Mouse (Mus musculus) left cerebral cortex, postnatal 4 days (tissue): ENCODE results near the gene H2afy2. TPM values are rescaled to one million over a fixed set of nuclear protein-coding genes. Genes with fewer than 3 reads are reported as not detected.

ENCODE experiments used
- DNase-seq: peaks from one replicate; pipeline ENCODE4 v3.0.0-alpha.2; 2022
- intact Hi-C: fragments of 180-260 bp; cut with DNase I; formaldehyde crosslinking; loops from one replicate; pipeline ENCODE4 v1.15.1; 2025
- total RNA-seq, 2 experiments: library from RNA; stranded (reverse); gene quantifications; 2 replicates each; pipeline ENCODE4 v1.2.3; 2021

The H2afy2 gene
- 100 to 1,000 TPM; 124 to 126 TPM for total RNA-seq

DNA sequence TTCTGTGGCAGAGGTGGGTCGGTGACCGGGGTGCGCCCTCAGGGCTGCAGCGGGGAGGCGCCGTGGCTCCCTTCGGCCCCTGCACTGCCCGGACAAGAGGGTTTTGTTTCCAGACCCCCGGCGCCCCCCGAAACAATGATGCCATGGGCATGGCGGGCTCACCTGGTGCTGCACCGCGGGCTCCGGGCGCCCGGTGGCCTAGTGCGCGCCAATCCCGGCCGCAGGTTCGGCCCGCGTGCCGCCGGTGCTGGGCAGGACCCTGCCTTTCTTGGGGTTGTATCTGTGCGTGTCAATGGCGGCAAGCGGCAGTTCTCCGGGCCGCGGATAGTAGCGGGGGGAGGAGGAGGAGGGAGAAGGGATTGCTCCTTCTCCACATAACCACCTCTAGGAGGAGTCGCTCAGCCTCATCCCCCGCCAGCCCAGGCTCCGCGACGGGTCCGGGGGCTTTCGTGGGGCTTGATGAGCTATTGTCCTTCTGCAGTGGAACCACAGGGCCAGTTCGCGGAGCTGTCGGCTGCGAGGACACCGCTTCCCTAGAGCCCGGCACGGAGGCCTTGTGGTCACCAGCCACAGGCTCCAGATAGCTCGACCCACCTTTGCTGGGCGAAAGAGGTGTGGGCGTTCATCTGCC lies at the start of gene H2afy2:
Gene H2afy2, minus strand, starts transcription at position 527 of the 631 bp plus-strand sequence.
- intact Hi-C loops: no loop called here

DNA sequence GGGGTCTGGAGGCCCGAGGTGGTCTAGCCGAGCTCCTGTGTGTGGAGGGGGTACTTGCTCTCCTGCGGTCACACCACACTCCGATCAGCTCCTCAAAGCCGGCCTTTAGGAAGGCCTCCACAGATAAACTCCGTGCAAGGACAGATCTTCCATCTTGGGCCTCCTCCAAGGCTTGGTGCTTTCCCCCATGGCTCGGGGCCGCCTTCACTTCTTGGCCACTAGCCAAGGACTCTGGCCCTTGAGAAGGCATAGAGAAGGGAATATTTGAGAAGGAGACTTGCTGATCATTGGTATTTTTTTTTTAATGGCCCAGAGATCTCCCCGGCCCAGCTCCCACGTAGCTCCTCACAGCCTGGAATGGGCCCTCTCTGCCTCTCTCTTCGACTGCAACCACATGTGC lies 48.8 kb upstream of the H2afy2 start:
- peak; percentile 46 for DNase-seq

More for the DNA sequence above, at the start of gene H2afy2:
- DNase-seq: peak; percentile 93

DNA sequence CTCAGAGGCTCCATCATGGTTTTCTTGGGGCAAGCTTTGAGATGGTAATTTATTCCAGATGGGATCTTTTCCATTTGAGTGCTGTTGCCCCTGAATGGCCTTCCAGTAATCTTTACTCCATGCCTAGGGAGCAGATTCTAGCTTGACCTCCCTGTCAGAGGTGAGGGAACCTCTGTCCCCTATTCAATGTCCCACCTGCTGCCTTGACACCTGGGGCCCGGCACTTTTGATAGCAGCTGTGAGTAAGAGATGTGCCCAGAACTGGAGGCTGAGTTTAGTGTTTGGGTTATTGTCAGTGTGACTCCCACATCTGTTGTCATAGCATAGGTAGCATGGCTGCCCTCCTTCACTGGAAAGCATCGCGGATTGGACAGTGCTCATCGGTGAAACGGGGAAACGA lies 47.8 kb upstream of the H2afy2 start:
- intact Hi-C loops: loop anchor here (10.0 kb wide), 1 partner anchor 353 kb away; no protein-coding TSS in a partner anchor
- no peak for DNase-seq

More for the DNA sequence above, 48.8 kb upstream of the H2afy2 start:
- intact Hi-C loops: loop anchor here (10.0 kb wide), 1 partner anchor 352 kb away; no protein-coding TSS in a partner anchor

- intact Hi-C loops: loop anchor here (10.0 kb wide), 1 partner anchor 354 kb away; no protein-coding TSS in a partner anchor
- no peak for DNase-seq
These were observed 47.3 kb upstream of the H2afy2 start for GRCm38 (mm10) chr10:61831251-61831650.

- intact Hi-C loops: loop anchor here (10.0 kb wide), 1 partner anchor 354 kb away; no protein-coding TSS in a partner anchor
- no peak for DNase-seq
These were observed 46.9 kb upstream of the H2afy2 start for GRCm38 (mm10) chr10:61830817-61831216.

DNA sequence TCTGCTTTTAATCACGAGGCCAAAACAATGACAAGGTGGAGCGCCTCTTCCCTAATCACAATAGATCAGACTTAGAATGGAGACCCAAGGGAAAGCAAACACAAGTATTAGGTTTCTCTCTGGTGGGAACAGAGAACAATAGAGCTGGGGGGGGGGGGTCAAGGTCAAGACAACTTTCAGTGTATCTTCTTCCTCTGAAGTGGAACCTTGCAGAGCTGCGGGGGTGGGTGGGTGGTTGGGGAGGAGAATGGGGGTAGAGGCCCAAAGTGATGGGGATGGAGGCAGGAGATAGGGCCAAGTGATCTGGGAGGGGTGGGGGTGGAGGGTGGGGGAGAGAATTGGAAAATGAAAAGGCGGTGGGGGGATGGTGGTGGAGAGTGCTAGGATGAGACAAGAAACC lies 45.1 kb upstream of the H2afy2 start:
- no peak for DNase-seq
- intact Hi-C loops: no loop called here

DNA sequence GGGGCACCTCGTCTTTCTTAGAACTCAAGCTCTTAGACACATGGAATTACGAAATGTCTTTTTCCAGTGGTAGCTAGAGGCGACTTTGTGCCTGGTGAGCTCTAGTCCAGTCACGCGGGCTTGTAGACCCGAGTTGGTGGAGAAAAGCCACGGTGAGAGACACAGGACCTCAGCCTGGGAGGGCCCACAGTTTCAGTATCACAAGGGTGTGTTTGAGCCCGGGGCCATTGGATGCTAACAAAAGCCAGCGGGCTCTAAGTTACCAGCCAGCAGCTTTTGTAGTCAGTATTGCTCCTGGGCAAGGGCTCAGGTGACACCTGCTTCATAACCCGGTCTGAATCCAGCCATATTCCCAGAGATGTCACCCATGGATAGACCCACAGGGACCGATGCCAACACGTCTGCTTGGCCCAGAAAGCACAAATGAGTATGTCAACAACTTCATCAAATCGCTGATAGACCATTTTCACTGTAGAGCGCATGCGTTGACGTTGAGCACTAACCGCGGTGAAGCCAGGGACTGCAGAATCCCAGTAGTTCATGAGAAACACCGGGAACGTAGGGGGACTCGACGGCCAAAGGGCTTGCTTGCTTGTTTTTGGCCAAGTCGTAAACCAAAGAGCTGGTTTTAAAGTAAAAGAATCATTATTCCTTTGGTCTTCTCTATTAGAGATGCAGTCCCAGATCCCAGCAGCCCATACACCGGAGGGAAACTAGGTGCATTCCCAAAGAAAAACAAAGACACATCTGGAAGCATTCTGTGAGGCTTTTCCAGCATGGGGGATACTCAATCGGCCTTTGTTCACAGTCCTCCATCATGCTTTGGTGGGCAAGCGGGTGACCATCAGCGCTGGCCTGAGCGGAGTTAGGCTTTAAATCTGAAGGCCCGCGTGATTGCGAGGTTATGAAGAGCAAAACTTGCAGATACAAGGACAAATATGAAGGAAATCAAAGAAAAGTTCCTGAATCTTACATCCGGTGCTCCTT lies 44.3 kb upstream of the H2afy2 start:
- DNase-seq: no peak
- intact Hi-C loops: no loop called here

- DNase-seq: no peak
- intact Hi-C loops: no loop called here
These were observed 42.9 kb upstream of the H2afy2 start for GRCm38 (mm10) chr10:61826753-61827435.

GRCm38 (mm10) chr10:61825979-61826752 lies 42.2 kb upstream of the H2afy2 start:
- no peak for DNase-seq
- intact Hi-C loops: no loop called here

GRCm38 (mm10) chr10:61825536-61825935 lies 41.6 kb upstream of the H2afy2 start:
- intact Hi-C loops: no loop called here
- DNase-seq: no peak

GRCm38 (mm10) chr10:61823731-61824115 lies 39.8 kb upstream of the H2afy2 start:
- no peak for DNase-seq
- intact Hi-C loops: no loop called here

DNA sequence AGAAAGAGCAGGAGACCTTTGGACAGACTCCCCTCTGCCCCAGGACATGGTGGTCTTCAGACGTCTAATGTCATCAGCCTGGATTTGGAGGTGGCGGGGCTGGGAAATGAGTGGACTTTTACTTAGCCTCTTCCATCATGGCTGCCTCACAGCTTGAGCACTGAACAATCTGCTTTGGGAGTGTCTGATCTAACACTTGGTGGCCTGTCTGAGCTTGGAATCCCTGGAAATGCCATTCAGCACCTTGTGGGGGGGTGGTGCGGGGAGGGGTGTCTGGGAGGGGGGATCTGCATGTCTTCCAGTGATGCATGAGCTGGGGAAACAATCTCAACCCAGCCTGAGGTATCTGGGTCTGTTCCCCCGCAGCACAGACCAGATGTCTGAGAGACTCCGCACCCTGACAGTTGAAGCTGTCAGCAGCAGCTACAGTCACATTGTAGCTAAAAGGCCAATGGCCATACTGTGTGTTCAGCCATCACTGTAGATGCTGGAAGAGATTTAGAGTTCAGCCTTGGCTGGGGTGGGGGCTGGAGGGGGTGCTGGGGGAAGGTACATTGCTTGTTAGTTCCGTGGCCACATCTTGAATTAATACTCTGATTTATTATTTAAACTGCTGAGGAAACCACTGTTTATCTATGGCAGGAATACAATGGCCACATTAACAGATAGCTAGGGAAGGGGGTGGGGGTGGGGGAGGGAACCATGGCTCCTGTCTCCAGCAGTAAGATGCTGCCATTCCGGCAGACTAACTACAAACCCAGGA lies 39.2 kb upstream of the H2afy2 start:
- intact Hi-C loops: no loop called here
- DNase-seq: no peak

GRCm38 (mm10) chr10:61820050-61820449 lies 36.1 kb upstream of the H2afy2 start:
- no peak for DNase-seq
- intact Hi-C loops: no loop called here

- no peak for DNase-seq
- intact Hi-C loops: no loop called here
These were observed 28.0 kb upstream of the H2afy2 start for GRCm38 (mm10) chr10:61811987-61812386.

- no peak for DNase-seq
- intact Hi-C loops: no loop called here
These were observed 14.2 kb upstream of the H2afy2 start for GRCm38 (mm10) chr10:61798133-61798576.

DNA sequence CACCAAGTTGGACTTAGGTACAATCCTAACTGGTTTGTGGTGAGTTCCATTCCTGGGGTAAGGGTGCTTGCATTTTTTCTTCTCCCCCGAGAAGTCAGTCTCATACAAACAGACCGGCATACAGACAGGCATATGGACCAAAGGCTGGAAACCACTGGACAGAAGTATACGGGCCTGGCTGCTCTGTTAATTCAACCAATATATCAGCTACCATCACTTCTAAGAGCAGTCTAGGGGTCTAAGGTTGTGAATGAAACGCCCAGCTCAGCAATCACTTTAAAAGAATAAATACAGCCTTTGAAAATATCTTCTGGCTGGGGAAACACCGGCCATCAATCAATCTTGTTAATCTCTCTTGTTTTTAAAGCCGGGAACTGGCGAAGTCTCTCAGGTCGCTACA lies 11.5 kb upstream of the H2afy2 start:
- DNase-seq: no peak
- intact Hi-C loops: no loop called here

DNA sequence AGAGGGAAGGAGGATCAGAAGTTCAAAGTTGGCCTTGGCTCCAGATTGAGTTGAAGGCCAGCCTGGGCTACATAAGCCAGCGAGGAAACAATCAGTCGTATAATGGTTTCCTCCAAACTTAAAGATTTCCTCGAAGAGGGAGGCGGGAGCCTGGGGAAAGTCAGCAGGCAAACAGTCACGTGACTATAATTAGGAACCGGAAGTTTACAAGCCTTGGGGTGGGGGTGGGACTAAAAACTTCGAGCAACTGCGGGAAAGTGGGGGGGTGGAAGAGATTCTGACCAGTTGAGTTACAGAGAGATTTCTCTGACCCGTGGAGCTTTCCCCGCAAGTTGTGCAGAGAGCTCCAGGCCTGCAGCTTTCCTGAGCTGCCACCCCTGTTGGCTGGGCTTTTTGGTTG lies 11.0 kb upstream of the H2afy2 start:
- intact Hi-C loops: no loop called here
- no peak for DNase-seq

- intact Hi-C loops: no loop called here
These were observed 9.1 kb upstream of the H2afy2 start for GRCm38 (mm10) chr10:61793015-61793414.

DNA sequence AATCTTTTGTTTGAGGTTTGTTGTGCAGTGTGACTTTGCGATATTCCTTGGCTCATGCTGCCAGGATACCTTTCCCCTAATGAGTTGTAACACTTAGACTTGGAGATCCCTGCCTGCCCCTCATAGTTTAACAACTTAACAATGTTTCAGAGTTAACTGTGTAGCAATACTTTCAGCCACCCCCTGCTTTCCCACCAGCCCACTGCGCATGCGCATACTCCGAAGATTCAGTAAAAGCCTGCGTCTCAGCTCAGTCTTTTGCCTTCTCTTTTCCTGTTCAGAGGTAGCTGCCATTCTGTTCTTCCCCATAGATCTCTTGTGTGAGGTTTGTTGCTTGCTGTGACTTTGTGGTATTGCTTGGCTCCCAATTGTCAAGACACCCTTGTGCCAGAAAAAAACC lies 4.6 kb upstream of the H2afy2 start:
- intact Hi-C loops: no loop called here
- DNase-seq: no peak

More at GRCm38 (mm10) chr10:61793015-61793414, 9.1 kb upstream of the H2afy2 start:
- DNase-seq: no peak
